Mouse (Mus musculus) heart, embryonic 16.5 days (tissue): ENCODE measurements at regions not wholly inside any gene's neighbourhood (a gene's known extent, or its start where the extent isn't known, plus 50 kb on each side); places are given as distances from the start of the nearest gene placed in this dataset.
A peak's percentile ranks its signal among the peaks of the same experiment; 100 is the strongest.
"Not testable (repeated sequence)": the region's sequence is repeated elsewhere in the genome, so short reads cannot be mapped to it uniquely, and the experiment has no call there.

Source experiments
- ATAC-seq: fragments of 200-750 bp; cut with Nextera tagmentation; replicated peaks from 2 replicates; pipeline ENCODE4 v1.8.0; 2017; ENCODE audit warnings: moderate number of reproducible peaks; ENCODE audit not compliant: insufficient read depth, low FRiP score; ENCODE audit errors: extremely low read depth
- H3K27ac ChIP-seq: fragments of 300-500 bp; sonication (generic); 2 replicates; pipeline ENCODE4 v1.5.1; 2014; ENCODE audit warnings: mild to moderate bottlenecking, low read length, control low read depth, moderate library complexity
- H3K27me3 ChIP-seq: fragments of 300-500 bp; sonication (generic); 2 replicates; pipeline ENCODE4 v1.6.1; 2014; ENCODE audit warnings: low read length, mixed read lengths; ENCODE audit not compliant: control insufficient read depth, insufficient read depth
- H3K36me3 ChIP-seq: fragments of 300-500 bp; sonication (generic); 2 replicates; pipeline ENCODE4 v1.6.1; 2014; ENCODE audit not compliant: control insufficient read depth, insufficient read depth
- H3K4me1 ChIP-seq: fragments of 300-500 bp; sonication (generic); 2 replicates; pipeline ENCODE4 v1.6.1; 2014; ENCODE audit warnings: low read length, mixed read lengths; ENCODE audit not compliant: control insufficient read depth, insufficient read depth
- H3K4me2 ChIP-seq: fragments of 300-500 bp; sonication (generic); 2 replicates; pipeline ENCODE4 v1.6.1; 2014; ENCODE audit warnings: low read depth, mild to moderate bottlenecking, control low read depth, low read length
- H3K4me3 ChIP-seq: fragments of 300-500 bp; sonication (generic); 2 replicates; pipeline ENCODE4 v1.5.1; 2014; ENCODE audit warnings: mild to moderate bottlenecking, control low read depth, low read length
- H3K9ac ChIP-seq: fragments of 300-500 bp; sonication (generic); 2 replicates; pipeline ENCODE4 v1.6.1; 2014; ENCODE audit warnings: low read length, control low read depth
- H3K9me3 ChIP-seq: fragments of 300-500 bp; sonication (generic); replicated peaks from 2 replicates; pipeline ENCODE4 v1.6.1; 2016; ENCODE audit warnings: low read length; ENCODE audit not compliant: control insufficient read depth
- WGBS: fragments of 180-500 bp; shearing (Covaris S2); extraction: QIAGEN DNeasy Blood & Tissue Kit; methylation state at CpG from one replicate; pipeline ENCODE4 v1.1.7; 2014; 5-methylcytosine and 5-hydroxymethylcytosine counted together

- WGBS: 80% methylated on average over 18 of the region's 18 CpGs
- not testable (repeated sequence) for H3K4me3 ChIP-seq, H3K36me3 ChIP-seq, H3K9ac ChIP-seq, H3K27ac ChIP-seq, H3K27me3 ChIP-seq, H3K4me2 ChIP-seq, H3K4me1 ChIP-seq, H3K9me3 ChIP-seq
- ATAC-seq: peak; percentile 100
These were observed 62.3 kb upstream of the Ccnh start for GRCm38 (mm10) chr13:85126573-85127547.

GRCm38 (mm10) chr13:85127548-85127925 lies 61.7 kb upstream of the Ccnh start:
- H3K4me3 ChIP-seq: no peak overlapping the region
- no peak overlapping the region for H3K27ac ChIP-seq
- H3K9me3 ChIP-seq: no peaks in the 10 kb centered on the region
- H3K9ac ChIP-seq: no peak overlapping the region
- no peaks in the 10 kb centered on the region for H3K27me3 ChIP-seq
- no peak overlapping the region for H3K4me2 ChIP-seq
- ATAC-seq: no peak
- 72% methylated on average over 1 of the region's 1 CpGs for WGBS
- H3K4me1 ChIP-seq: no peaks in the 10 kb centered on the region
- H3K36me3 ChIP-seq: no peaks in the 10 kb centered on the region
